Mouse (Mus musculus) neutrophil, adult 59 days (primary cell): ENCODE results near the gene Slc10a7. TPM values are rescaled to one million over a fixed set of nuclear protein-coding genes. Genes with fewer than 3 reads are reported as not detected.

ENCODE experiments used
- total RNA-seq, 2 experiments: library from RNA; stranded (reverse); gene quantifications; 1 replicate in 1 of 2; 2 replicates in 1 of 2; pipeline ENCODE4 v1.2.4; 2023

Gene Slc10a7
- total RNA-seq, result 10 to 100 TPM; 17.9 to 18.3 TPM

GRCm38 (mm10) chr8:78509273-78510031 lies at the start of gene Slc10a7:
TSS of gene Slc10a7 (plus strand) at chr8:78509346.

DNA sequence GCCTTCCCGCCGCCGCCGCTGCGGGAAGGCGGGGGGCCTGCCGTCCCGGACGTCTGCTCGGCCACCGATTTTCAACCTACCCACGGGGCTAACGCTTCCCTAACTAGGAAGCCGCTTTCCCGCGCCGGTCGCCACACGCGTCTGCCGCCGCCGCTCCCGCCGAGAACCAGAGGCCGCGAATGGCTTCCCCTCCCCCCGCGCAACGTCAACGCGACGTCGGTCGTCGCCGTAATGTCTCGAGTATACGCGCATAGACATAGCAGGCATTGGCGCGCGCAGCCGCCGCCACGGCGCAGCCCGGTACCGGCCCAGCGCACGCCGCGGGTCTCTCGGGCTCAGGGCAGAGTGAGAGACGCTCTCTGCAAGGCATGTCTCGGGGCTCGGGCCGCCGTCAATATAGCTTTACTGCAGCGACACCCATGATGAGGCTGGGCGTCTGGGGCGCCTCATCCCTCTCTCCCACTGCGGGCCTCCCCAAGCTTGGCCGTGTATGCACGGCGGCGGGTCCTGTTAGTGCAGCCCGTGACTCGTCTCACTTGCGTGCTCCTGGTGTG lies 350 bp upstream of the Slc10a7 start, which contains the start of gene Rbmxl1:
Gene Rbmxl1, minus strand, starts transcription at position 180 of the 554 bp plus-strand sequence.

Other genes with a start within 250 kb of the Slc10a7 start
- not detected for gene Pou4f2, start 72.7 kb upstream of the Slc10a7 start, total RNA-seq
- gene Rbmxl1, start 448 bp upstream of the Slc10a7 start, total RNA-seq, result 10 to 100 TPM; 39.7 to 41.6 TPM